Mouse (Mus musculus) forebrain, postnatal 0 days (tissue): ENCODE data around the gene Deaf1. TPM values are rescaled to one million over a fixed set of nuclear protein-coding genes. Genes with fewer than 3 reads are reported as not detected.

Experiments
- ATAC-seq: fragments of 200-750 bp; cut with Nextera tagmentation; 2 replicates; pipeline ENCODE4 v1.8.0; 2017; ENCODE audit warnings: mild to moderate bottlenecking, moderate library complexity
- DNase-seq: peaks from one replicate; pipeline ENCODE4 v3.0.0-alpha.2; 2015
- H3K27ac ChIP-seq: fragments of 300-500 bp; sonication (generic); 2 replicates; pipeline ENCODE4 v1.5.1; 2014; ENCODE audit warnings: low read depth, mild to moderate bottlenecking, antibody characterized with exemption, low read length, moderate library complexity, mixed read lengths
- H3K27me3 ChIP-seq: fragments of 300-500 bp; sonication (generic); 2 replicates; pipeline ENCODE4 v1.6.1; 2014; ENCODE audit warnings: mild to moderate bottlenecking, low read length, mixed read lengths; ENCODE audit not compliant: insufficient read depth
- H3K36me3 ChIP-seq: fragments of 300-500 bp; sonication (generic); 2 replicates; pipeline ENCODE4 v1.6.1; 2014; ENCODE audit warnings: mild to moderate bottlenecking, moderate library complexity; ENCODE audit not compliant: insufficient read depth
- H3K4me1 ChIP-seq: fragments of 300-500 bp; sonication (generic); 2 replicates; pipeline ENCODE4 v1.6.1; 2014; ENCODE audit warnings: antibody characterized with exemption; ENCODE audit not compliant: insufficient read depth
- H3K4me2 ChIP-seq: fragments of 300-500 bp; sonication (generic); 2 replicates; pipeline ENCODE4 v1.6.1; 2014; ENCODE audit warnings: low read depth, mild to moderate bottlenecking, moderate library complexity
- H3K4me3 ChIP-seq: fragments of 300-500 bp; sonication (generic); 2 replicates; pipeline ENCODE4 v1.5.1; 2014; ENCODE audit warnings: low read depth, low read length, mixed read lengths
- H3K9ac ChIP-seq: fragments of 300-500 bp; sonication (generic); 2 replicates; pipeline ENCODE4 v1.6.1; 2014; ENCODE audit warnings: mild to moderate bottlenecking
- H3K9me3 ChIP-seq: fragments of 300-500 bp; sonication (generic); 2 replicates; pipeline ENCODE4 v1.6.1; 2016; ENCODE audit warnings: low read length
- CTCF ChIP-seq: sonication (generic); IDR thresholded peaks from 2 replicates; pipeline ENCODE4 v1.5.1; 2016; ENCODE audit warnings: antibody characterized with exemption, control low read depth, low read depth
- WGBS: fragments of 180-500 bp; shearing (Covaris S2); extraction: QIAGEN DNeasy Blood & Tissue Kit; methylation state at CpG from one replicate; pipeline ENCODE4 v1.1.7; 2014; 5-methylcytosine and 5-hydroxymethylcytosine counted together
- polyA plus RNA-seq: library from polyadenylated mRNA; unstranded; fragments of >200 nt; fragmentation: Nextera tagmentation; extraction: Ambion mirVana; gene quantifications from 2 replicates; pipeline ENCODE4 v1.2.1, GENCODE M21; 2015
- total RNA-seq: library from RNA; depleted of rRNA; stranded (reverse); fragments of >200 nt; gene quantifications from 2 replicates; pipeline ENCODE4 v1.2.3, GENCODE M21; 2014

The Deaf1 gene
- total and polyA plus RNA-seq, 2 experiments from 2014 or later = 238 to 282 TPM

DNA sequence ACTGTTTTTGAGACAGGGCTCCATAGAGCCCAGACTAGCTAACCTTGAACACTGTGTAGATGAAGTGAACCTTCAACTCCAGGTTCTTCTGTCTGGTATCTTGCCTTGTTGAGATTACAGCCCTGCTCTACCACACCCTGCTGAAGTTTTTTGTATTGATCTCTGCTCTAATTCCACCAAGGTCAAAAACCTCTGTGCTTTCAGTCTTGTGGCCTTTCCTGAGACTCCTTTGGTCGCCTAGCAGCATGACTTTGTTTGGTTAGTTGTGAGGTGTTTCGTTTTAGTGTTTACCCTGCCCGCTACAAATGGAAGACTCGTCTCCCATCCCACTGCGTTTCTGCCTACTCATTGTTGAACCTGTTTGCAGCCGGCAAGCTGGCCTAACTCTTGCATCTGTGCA is 23.6 kb upstream of the Deaf1 start:
- Histone ChIP-seq H3K27ac (no peak overlapping the region), H3K9me3 (no peaks in the 10 kb centered on the region), H3K27me3 (no peaks in the 10 kb centered on the region), H3K9ac (no peak overlapping the region), H3K4me2 (no peak overlapping the region), H3K36me3 (no peaks in the 10 kb centered on the region), H3K4me1 (0 out of 2 replicates have a peak, but pooled peaks cover 8% of the 10 kb centered on the region), H3K4me3 (no peak overlapping the region)
- ATAC-seq = no peak
- WGBS = 84% methylated on average over 6 of the region's 6 CpGs
- no peak for TF ChIP-seq CTCF
- no peak for DNase-seq

DNA sequence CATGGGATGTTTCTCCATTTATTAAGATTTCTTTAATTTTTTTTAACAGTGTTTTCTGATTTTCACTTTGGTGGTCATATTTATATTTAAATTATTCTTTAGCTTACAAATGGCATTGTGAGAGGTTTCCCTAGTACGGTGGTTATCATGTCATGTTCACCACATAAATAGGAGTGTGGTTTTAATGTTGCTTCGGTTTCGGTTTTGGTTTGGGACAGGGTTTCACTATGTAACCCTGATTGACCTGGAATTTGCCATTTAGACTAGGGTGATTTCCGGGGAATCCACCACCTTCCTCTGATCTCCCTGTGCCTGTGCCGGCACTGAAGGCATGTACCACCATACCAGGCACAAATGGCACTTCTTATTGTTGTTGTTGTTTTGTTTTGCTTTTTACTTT is 17.3 kb upstream of the Deaf1 start:
- H3K9me3 ChIP-seq = no peaks in the 10 kb centered on the region
- DNase-seq = no peak
- H3K4me3 ChIP-seq = no peak overlapping the region
- no peaks in the 10 kb centered on the region for H3K4me1 ChIP-seq
- H3K4me2 ChIP-seq = no peak overlapping the region
- WGBS = 90% methylated on average over 5 of the region's 5 CpGs
- no peaks in the 10 kb centered on the region for H3K27me3 ChIP-seq
- ATAC-seq = no peak
- no peak overlapping the region for H3K9ac ChIP-seq
- H3K27ac ChIP-seq = no peak overlapping the region
- H3K36me3 ChIP-seq = no peaks in the 10 kb centered on the region
- no peak for TF ChIP-seq CTCF

DNA sequence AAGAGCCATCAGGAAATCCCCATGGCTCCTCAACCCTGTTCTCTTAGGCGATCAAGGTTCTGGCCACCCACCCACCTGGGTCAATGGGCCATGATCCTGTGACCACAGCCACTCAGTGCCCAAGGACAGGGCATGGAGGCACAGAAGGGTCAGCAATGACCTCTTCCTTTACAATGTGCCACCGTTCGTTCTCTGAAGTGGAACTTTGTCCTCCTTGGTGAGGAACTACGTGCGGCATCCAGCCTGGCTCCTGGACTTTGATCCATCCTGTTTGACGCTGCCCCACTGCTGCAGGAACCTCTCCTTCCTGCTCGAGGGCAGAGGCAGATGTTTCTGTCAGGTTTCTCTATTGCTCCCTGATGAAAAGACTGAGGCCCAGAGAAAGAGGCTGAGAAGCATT is 16.2 kb upstream of the Deaf1 start:
- Histone ChIP-seq H3K4me3 (no peak overlapping the region), H3K4me2 (no peak overlapping the region), H3K4me1 (no peaks in the 10 kb centered on the region), H3K9me3 (no peaks in the 10 kb centered on the region), H3K9ac (no peak overlapping the region), H3K27me3 (no peaks in the 10 kb centered on the region), H3K27ac (no peak overlapping the region), H3K36me3 (no peaks in the 10 kb centered on the region)
- no peak for DNase-seq
- no peak for TF ChIP-seq CTCF
- 80% methylated on average over 7 of the region's 7 CpGs for WGBS
- ATAC-seq = no peak

DNA sequence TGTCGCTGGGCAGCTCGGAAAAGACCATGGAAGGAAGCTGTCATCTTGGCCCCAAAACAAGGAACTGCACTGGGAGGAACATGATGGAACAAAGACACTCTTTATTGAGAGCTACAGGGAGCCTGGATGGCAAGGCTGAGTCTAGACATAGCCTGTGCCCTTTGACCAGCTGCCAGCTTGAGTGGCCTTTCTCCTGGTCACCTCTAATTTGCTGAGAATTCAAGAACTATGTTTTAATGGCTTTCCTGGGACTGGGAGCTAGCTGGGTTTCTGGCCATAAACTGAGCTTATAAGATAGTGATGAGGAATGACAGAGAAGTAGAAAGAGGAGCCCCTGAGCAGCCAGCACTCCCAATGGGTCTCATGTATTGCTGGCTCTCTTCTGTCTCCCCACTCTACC is 15.7 kb upstream of the Deaf1 start:
- Histone ChIP-seq H3K4me3 (no peak overlapping the region), H3K27ac (no peak overlapping the region), H3K4me2 (no peak overlapping the region), H3K9ac (no peak overlapping the region), H3K4me1 (no peaks in the 10 kb centered on the region), H3K36me3 (no peaks in the 10 kb centered on the region), H3K27me3 (no peaks in the 10 kb centered on the region), H3K9me3 (no peaks in the 10 kb centered on the region)
- WGBS = 62% methylated on average over 2 of the region's 2 CpGs
- ATAC-seq (no peak), DNase-seq (no peak)
- TF ChIP-seq CTCF = no peak

DNA sequence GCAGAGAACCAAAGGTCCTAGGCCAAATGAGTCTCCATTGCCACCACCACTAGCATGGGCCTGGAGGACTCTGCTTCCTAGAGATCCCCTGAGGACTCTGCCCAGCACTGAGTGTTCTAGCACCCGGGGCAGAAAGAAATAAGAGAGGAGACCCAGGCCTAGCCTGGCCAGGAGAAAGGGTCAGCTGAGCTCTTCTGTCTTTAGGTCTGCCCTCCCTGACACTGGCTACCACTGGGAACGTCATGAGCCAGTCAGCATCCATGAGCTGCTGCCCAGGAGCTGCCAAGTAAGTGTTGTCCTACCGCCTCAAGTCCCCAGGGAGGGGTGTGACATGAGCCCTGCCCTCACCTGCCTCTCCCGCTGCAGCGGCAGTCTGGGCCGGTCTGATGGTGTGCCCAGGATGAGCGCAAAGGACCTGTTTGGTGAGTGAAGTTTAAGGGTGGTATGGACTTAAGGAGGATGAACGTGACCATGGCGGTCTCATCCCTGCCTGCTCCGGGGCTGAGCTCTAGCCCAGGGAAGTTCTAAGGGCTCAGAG is 14.3 kb upstream of the Deaf1 start:
- Histone ChIP-seq H3K27me3 (no peaks in the 10 kb centered on the region), H3K4me3 (no peak overlapping the region), H3K9ac (no peak overlapping the region), H3K4me1 (no peaks in the 10 kb centered on the region), H3K36me3 (no peaks in the 10 kb centered on the region), H3K27ac (no peak overlapping the region), H3K4me2 (no peak overlapping the region), H3K9me3 (no peaks in the 10 kb centered on the region)
- TF ChIP-seq CTCF = no peak
- DNase-seq (no peak), ATAC-seq (no peak)
- WGBS = 78% methylated on average over 10 of the region's 10 CpGs

DNA sequence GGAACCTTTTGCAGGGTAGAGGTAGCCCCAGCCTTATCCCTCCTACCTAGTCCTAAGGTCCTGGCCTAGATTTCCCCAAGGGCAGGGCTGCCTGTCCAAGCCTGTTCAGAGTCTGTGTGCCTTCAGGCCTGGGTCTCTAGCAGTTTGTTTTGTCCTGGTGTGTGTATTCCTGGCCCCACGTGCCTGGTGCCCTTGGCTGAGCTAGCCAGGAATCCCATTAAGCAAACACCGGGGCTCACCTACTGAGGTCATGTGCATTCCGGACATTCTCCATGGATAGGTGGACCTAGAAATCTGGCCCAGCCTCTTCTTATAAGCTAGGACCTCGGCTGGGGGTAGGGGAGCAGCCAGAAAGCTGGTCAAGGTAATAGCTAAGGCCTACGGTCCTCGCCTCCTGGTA is 13.0 kb upstream of the Deaf1 start:
- no peaks in the 10 kb centered on the region for H3K4me1 ChIP-seq
- no peak for ATAC-seq
- no peak for TF ChIP-seq CTCF

DNA sequence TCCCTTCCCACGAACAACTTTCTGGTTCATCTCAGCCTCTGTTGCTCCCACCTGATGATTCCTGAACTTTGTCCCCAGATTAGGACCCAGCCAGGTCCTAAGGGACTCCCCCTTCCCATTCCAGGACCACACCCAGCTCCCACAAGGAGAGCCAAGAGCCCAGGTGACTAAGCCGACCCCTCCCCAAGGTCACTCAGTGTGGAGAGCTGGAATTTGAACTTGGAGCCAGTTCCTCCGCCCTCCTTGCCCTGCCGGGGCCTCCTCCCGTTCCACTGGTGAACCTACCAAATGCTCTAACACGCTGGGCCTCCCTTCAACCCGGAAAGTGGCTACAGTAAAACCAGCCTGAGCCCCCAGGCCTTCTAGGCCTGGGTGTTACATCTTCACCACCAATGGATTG is 12.5 kb upstream of the Deaf1 start:
- H3K27ac ChIP-seq = no peak overlapping the region
- TF ChIP-seq CTCF = no peak
- 84% methylated on average over 7 of the region's 7 CpGs for WGBS
- no peak for DNase-seq
- 0 out of 2 replicates have a peak, but pooled peaks cover 6% of the 10 kb centered on the region for H3K36me3 ChIP-seq
- H3K9ac ChIP-seq = no peak overlapping the region
- no peak for ATAC-seq
- no peaks in the 10 kb centered on the region for H3K9me3 ChIP-seq
- H3K4me1 ChIP-seq = no peaks in the 10 kb centered on the region
- no peak overlapping the region for H3K4me2 ChIP-seq
- H3K27me3 ChIP-seq = no peaks in the 10 kb centered on the region
- no peak overlapping the region for H3K4me3 ChIP-seq

More for the DNA sequence above, 13.0 kb upstream of the Deaf1 start:
- H3K27ac ChIP-seq = no peak overlapping the region
- H3K9ac ChIP-seq = no peak overlapping the region
- H3K4me2 ChIP-seq = no peak overlapping the region
- 0 out of 2 replicates have a peak, but pooled peaks cover 6% of the 10 kb centered on the region for H3K36me3 ChIP-seq
- H3K27me3 ChIP-seq = no peaks in the 10 kb centered on the region
- H3K9me3 ChIP-seq = no peaks in the 10 kb centered on the region
- no peak overlapping the region for H3K4me3 ChIP-seq
- DNase-seq = no peak
- 74% methylated on average over 6 of the region's 6 CpGs for WGBS
